Mouse (Mus musculus) granulocyte monocyte progenitor cell, adult 5-6 weeks (primary cell): ENCODE results near the gene Prkch. TPM values are rescaled to one million over a fixed set of nuclear protein-coding genes. Genes with fewer than 3 reads are reported as not detected.

Experiments
- ATAC-seq: replicated peaks from 2 replicates; pipeline ENCODE4 v1.8.0; 2016; ENCODE audit warnings: mild to moderate bottlenecking, moderate TSS enrichment, inconsistent platforms; ENCODE audit not compliant: poor library complexity, severe bottlenecking
- total RNA-seq, 2 experiments: library from RNA; stranded (forward) in 1 of 2; stranded (reverse) in 1 of 2; fragments of 200-712, 200-1000 nt in 1 of 2; fragments of >200 nt in 1 of 2; fragmentation: Nextera tagmentation in 1 of 2; gene quantifications; 2 replicates each; pipeline ENCODE4 v1.2.3; 2014 to 2017

Gene Prkch
- total RNA-seq, 2 experiments from 2014 or later = 0.99 to 2.6 TPM

DNA sequence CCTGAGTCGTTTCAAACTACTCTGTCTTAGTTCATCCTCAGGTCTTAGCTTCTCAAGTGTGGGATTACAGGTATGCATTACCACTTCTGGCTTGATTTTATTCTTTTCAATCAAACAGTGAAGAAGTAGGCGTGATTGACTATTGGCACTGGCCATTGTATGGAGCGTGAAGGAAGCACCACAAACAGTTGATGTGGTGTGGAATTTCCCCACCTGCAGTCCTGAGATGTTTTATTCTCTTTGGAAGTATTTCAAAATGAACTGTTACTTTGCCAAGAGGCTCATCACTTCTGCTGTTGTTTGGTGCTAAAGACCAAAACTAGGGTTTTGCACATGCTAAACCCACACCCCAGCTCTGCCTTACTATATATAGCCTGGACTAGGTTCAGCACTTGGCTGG is 24.7 kb downstream of the Prkch start:
- ATAC-seq = no peak

- peak; percentile 59 for ATAC-seq
Measured at GRCm38 (mm10) chr12:73609676-73610545, 25.3 kb downstream of the Prkch start.

GRCm38 (mm10) chr12:73610831-73611370 is 26.3 kb downstream of the Prkch start:
- peak; percentile 38 for ATAC-seq

GRCm38 (mm10) chr12:73611741-73612140 is 27.1 kb downstream of the Prkch start:
- ATAC-seq = no peak

DNA sequence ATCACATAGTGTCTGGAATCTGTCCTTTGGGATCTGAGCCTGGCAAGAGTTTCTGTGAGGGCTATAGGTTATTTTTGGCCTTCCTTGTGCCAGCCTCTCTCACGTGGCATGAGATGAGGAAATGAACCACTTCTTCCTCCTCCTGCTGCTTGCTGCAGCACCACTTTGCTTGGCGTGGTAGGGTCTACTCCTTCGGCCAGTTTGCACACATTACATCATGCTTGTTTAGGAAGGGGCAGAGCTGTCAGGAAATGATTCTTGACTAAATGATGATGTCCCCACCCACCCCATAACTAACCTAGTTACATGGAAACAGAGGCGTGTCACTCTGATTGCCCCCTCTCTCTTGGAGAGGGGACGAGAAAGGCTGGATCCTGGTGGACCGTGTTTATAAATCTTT is 28.6 kb downstream of the Prkch start:
- ATAC-seq = peak; percentile 84

DNA sequence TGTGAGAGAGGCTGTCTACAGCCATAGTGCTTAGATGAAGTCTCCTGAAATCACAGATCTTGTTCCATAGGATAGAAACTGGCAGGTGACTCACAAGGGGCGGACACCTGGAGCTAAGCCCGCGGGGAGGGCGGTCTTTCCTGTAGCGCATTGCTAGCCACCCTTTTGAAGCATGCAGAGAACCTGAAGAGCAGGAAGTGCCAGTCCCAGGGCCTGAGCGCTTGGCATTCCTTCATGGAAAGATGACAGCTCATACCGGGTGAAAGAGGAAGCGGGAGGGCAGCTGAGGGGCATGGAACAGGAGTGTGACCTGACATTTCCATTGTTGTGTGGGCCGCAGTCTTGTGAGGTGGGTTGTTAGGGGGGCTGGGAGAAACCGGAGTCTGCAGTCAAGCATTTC is 33.1 kb downstream of the Prkch start:
- no peak for ATAC-seq

DNA sequence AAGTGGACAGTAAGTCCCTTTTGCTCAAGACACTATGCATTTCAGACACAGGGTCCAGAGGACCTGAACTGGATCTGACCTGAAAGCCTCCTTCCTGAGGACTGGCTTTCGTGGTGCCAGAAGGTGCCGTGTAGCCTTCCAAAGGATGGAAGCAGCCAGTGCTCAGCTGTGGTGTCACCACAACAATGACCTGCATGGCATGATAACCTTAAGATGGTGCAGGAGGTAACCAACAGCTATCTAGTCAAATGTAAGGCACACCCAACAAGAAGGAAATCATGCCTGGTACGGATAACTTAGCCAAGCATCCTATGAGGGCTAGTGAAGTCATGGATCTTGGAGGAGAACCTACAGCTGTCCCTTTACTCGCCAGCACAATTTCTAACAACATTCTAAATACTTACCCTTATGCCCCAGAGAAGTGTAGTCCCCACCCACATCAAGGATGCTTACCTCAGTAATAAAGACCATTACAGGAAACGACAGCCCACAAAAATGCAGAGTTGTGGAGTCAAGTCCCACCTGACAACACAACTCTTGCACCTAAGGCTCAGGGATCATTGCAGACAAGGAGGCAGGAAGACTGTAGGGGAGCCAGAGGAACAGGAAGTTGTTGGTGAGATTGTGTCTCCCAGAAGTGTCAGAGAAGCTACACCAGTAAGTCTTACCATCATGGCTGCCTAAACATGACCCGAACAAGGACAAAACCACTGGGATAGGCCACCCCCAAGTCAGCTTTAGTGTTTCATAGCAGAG is 40.9 kb downstream of the Prkch start:
- no peak for ATAC-seq

DNA sequence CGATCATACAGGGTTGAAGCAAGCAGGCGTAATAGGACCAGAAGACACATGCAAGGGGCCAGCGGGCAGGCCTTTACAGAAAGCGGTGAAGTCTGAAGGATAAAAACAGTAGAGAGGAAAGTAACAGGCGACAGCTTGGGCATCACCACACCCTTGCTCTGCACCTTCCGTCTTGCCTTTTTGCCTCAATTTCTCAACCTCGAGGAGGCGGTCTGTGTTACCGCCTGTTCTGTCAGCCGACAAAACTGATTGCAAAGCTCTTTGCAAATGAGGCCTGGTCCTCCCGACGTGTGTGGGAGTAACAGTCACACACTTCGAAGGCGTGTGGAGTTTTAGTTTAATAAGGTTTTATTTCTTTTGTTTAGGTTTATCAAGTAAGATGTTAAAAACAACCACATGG is 43.3 kb downstream of the Prkch start:
- ATAC-seq = no peak

DNA sequence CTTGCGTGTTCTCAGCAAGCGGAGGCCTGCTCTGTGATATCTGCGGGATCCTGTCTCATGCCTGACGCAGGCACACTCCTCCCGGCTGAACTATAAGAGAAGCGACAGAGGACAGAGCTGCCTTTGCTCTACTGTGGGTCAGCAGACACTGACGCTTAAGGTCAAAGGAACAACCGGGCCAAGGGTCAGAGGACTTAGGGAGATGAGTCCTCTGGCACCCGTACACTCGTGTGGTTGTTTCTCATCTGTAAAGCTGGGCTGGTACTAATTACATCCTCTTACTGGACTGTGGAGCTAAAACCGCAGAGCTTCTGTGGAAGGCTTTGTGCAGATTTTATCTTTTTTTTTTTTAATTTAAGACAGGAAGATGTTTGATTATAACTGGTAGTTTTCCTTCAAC is 46.0 kb downstream of the Prkch start:
- ATAC-seq = peak; percentile 48; the same call in 1 of the 2 replicates

- no peak for ATAC-seq
Measured at GRCm38 (mm10) chr12:73631148-73631547, 46.6 kb downstream of the Prkch start.

DNA sequence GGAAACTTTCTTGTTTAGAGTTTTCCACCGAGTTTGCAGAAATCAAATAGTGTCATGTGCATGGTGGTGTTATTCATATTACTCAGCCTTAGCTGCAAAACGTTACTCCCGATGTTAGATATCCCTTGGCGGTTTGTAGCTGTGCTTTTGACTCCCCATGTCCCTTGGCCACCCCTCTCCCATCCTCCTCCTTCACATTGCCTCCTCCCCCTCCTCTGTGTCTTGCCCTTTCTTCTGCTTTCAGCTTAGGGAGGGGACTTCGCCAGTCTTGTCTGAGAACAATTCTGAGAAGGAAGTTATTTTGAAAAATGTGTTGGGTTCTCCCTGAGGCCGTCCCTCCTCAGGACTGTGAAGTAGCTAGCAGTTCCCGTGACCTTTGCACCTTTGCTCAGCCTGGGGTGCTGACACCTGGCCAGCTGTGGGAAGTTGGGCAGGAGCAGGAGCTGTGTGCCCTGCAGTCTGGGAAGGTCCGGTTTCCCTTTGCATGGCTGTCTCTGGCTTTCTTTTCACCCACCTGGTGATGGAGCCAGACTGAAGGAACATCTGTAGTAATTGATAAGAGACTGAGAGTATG is 48.2 kb downstream of the Prkch start:
- ATAC-seq = 0 out of 2 replicates have a peak, but pooled peaks have one; percentile 20

DNA sequence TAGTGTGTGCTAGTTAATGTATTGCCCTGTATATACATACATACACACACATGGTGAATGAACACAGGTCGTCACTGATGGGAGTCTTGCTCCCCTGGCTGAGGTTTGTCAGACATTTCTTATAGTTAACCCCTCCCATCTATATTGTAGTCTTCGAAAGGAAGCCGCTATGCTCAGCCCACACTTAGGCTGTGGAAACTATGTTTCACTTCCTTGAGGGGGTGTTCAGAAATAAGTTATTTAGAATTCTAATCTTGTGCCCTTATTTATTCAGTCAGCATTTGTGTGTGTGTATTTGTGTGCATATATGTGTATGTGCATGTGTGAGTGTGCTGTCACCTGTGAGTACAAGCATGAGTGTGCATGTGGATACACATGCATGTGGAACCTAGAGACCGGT is 49.1 kb downstream of the Prkch start:
- ATAC-seq = peak; percentile 50; the same call in 1 of the 2 replicates

DNA sequence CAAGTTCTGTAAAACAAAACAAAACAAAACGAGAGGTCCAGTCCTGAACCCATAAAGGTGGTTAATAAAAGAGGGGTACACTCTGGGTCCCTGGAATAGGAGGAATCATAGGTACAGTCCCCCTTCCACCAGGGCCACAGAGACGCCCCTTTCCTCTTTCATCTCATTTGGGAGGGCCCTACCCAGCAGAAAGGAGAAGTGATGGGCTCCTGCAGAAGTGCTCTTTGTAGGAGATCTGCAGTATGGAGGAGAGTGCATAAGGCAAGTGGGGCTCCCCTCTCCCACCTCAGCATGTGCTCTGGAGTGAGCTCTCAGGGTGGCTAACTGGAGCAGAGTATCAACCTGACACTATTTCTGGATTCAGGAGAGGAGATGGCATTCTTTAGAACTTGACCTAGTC is 55.0 kb downstream of the Prkch start:
- ATAC-seq = peak; percentile 68

GRCm38 (mm10) chr12:73641183-73641582 is 56.6 kb downstream of the Prkch start:
- ATAC-seq = no peak

DNA sequence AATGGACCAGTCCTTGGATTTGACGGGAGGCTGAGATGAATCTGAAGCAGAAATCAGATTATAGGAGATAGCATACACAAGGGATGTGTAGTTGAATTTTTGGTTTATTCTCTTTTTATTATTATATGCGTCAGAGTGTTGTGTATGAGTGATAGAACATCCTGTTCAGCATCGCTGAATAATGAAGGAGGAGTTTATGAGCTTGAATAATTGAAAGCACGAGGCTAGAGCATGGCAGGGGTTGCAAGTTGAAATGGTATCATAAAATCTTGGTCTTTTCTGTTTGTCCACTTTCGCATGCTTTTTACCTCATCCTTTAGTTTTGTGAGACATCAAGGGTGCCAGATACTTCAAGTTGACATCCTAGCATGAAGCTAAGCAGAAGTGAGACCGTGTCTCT is 60.6 kb downstream of the Prkch start:
- ATAC-seq = no peak

DNA sequence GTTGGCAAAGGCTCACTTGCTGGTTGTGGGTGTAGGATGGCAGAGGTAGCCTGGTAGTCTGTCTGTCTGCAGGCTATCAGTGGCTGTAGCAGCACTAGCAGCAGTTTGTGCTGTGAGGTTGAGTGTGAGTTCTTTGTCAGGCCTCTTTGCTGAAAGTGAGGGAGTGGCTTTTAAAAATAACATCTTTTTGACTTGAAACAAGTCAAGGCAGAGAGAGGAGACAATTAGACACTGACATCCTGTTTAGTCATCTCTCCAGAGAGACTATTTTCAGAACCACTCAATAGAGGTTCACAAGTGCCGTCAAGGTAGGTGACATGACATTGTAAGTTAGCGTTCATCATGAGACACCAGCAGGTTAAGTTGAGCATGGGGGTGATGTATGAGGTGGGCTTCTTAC is 63.1 kb downstream of the Prkch start:
- ATAC-seq = no peak

GRCm38 (mm10) chr12:73656568-73657204 is 72.1 kb downstream of the Prkch start:
- peak; percentile 95 for ATAC-seq

DNA sequence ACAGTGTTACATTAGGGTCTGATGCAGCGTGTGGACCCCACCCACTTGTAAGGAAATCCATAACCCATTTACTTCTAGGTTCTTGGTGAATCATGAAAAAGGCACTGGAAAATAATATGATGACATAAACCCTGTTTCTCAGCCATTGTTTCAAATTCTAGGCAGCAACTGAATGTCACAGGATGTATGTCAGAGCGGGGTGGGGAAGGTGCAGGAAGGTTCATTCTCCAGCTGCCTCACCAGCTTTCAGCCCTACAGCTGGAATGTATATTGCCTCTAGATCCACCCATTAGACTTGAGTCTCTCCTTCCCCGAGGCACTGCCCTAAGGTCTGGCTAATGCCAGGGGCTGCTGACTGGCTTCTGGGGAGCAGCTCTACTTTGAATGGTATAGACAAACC is 78.8 kb downstream of the Prkch start:
- no peak for ATAC-seq

DNA sequence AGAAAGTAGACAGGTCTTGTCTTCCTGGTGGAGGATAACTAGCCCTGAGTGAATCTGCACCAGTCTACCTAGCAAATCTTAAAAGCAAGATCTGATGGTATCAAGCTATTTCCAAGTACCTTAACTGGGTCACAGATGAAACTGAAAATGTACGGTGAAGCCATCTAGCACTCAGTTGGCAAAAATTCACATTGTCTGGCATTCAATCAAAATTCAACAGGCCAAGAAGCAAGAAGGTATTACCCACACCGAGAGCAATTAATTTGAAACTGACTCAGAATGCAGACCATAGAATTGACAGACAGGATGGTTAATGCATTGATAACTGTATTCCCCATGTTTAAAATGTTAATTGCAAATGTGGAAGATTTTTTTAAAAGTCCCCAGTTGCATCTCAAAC is 82.1 kb downstream of the Prkch start:
- no peak for ATAC-seq

- ATAC-seq = peak; percentile 91
Measured at GRCm38 (mm10) chr12:73667607-73668006, 83.0 kb downstream of the Prkch start.
